Mouse (Mus musculus) left cerebral cortex, postnatal 36 days (tissue): ENCODE measurements at regions not wholly inside any gene's neighbourhood (a gene's known extent, or its start where the extent isn't known, plus 50 kb on each side); places are given as distances from the start of the nearest gene placed in this dataset.
"Not testable (repeated sequence)": the region's sequence is repeated elsewhere in the genome, so short reads cannot be mapped to it uniquely, and the experiment has no call there.

ENCODE experiments used
- DNase-seq, 2 experiments: peaks; one replicate each; pipeline ENCODE4 v3.0.0; 2021 to 2022; ENCODE audit warnings: low spot score in 2 of 2, mixed read lengths in 1 of 2
- intact Hi-C: fragments of 180-260 bp; cut with DNase I; formaldehyde crosslinking; loops from one replicate; pipeline ENCODE4 v1.15.1; 2025

DNA sequence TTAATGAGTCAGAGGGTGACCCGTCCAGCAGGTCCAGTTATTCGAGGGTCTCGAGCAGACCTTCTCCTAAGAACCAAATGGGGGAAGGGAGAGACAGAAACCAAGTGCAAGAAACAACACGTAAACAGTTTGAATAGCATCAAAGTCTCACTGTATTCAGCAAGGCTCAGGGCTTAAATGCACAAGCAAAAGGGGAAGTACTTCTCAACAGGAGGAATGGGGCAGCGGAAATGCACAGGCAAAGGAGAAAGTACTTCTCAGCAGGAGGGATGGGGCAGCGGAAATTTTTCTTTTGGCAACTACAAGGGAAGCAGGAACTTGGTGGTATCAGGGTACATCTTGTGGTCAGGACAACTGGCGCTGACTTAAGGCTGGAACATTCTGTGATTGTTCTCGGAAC, 330.6 kb downstream of the 9430069I07Rik start:
- DNase-seq, intact Hi-C loops: not testable (repeated sequence)

GRCm38 (mm10) chr15:34025396-34025795, 332.3 kb downstream of the 9430069I07Rik start:
- no peak for DNase-seq

GRCm38 (mm10) chr15:34021857-34022256, 335.8 kb downstream of the 9430069I07Rik start:
- DNase-seq = peak; percentile 64 to 74
- intact Hi-C loops = no loop called here

More at GRCm38 (mm10) chr15:34025396-34025795, 332.3 kb downstream of the 9430069I07Rik start:
- intact Hi-C loops = no loop called here

GRCm38 (mm10) chr15:34016397-34017156, 341.1 kb downstream of the 9430069I07Rik start:
- intact Hi-C loops = no loop called here
- DNase-seq = peak in 1 of 2 experiments; percentile 10

DNA sequence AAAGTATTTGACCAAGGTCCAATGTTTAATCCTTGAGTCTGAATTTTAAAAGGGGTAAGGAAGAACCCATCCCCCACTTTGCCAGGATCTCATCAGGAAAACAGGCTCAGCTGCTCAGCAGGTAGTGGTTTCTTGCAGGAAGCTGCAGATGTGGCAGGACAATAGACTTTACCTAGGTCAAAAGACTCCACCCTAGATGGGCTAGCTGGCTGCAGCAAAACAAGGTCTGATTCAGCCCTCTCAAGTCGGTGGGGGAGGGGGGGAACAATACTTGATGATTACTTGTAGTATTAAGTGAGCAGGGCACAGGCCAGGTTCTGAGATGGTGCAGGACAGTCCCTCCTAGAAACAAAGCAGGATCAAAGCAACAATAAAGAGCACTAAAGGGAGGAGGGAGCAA, 349.1 kb downstream of the 9430069I07Rik start:
- intact Hi-C loops = no loop called here
- DNase-seq = no peak

GRCm38 (mm10) chr15:33992383-33992782, 365.3 kb downstream of the 9430069I07Rik start:
- peak; percentile 4 to 14 for DNase-seq

GRCm38 (mm10) chr15:33975077-33975476, 382.6 kb downstream of the 9430069I07Rik start:
- no peak for DNase-seq
- intact Hi-C loops = loop anchor here (10.0 kb wide), 1 partner anchor 1200 kb away; no protein-coding TSS in a partner anchor

More at GRCm38 (mm10) chr15:33992383-33992782, 365.3 kb downstream of the 9430069I07Rik start:
- intact Hi-C loops = no loop called here

GRCm38 (mm10) chr15:33973466-33973865, 384.2 kb downstream of the 9430069I07Rik start:
- intact Hi-C loops = loop anchor here (10.0 kb wide), 1 partner anchor 1199 kb away; no protein-coding TSS in a partner anchor
- DNase-seq = no peak

GRCm38 (mm10) chr15:33969409-33969808, 388.3 kb downstream of the 9430069I07Rik start:
- DNase-seq = no peak
- intact Hi-C loops = no loop called here

DNA sequence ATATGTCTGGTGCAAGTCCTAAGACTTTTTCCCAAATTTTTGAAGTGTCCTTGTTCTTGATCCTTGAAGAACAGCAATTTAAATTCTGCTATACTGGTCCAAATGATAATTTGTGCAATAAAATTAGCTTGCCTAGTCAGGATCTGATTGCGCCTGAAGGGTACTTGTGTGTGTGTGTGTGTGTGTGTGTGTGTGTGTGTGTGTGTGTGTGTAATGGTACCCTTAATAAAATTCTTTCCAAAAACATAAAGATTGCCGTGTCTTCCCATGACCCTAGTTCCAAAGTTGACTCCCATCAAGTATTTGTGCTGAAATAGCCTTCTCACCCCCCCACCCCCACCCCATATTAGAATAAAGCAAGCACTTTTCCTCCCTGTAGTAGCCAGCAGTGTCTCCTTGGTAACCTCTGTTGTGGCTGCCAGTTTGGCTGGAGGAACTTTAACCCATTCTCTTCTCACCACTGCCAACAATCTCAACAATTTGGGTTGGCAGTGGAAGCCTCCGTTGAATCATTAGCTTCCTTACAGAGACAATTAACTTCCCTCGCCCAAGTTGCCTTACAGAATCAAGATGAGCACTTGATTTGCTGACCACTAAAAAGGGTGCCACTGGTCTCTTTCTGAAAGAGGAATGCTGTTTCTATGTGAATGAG, 422.5 kb downstream of the 9430069I07Rik start:
- no peak for DNase-seq

DNA sequence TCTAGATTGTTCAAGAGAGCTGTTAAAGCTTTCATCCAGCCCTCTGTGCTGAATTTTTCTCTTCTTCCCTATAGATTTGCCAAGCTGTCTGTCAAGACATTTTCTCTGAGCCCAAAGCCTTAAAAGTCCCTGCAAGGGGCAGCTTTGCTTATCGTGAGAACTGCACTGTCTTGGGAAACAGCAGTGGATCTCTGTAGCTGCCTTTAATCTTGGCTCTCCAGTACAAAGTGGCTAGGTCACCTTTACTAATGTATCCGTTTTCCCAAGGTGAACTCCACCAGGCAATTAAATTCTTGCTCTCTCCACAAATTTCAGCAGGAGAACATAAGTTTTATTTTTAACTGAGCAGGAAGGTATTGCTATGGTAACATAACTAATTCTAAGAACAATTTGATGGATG, 431.2 kb downstream of the 9430069I07Rik start:
- DNase-seq = no peak
- intact Hi-C loops = no loop called here

More for the DNA sequence above, 422.5 kb downstream of the 9430069I07Rik start:
- intact Hi-C loops = no loop called here

DNA sequence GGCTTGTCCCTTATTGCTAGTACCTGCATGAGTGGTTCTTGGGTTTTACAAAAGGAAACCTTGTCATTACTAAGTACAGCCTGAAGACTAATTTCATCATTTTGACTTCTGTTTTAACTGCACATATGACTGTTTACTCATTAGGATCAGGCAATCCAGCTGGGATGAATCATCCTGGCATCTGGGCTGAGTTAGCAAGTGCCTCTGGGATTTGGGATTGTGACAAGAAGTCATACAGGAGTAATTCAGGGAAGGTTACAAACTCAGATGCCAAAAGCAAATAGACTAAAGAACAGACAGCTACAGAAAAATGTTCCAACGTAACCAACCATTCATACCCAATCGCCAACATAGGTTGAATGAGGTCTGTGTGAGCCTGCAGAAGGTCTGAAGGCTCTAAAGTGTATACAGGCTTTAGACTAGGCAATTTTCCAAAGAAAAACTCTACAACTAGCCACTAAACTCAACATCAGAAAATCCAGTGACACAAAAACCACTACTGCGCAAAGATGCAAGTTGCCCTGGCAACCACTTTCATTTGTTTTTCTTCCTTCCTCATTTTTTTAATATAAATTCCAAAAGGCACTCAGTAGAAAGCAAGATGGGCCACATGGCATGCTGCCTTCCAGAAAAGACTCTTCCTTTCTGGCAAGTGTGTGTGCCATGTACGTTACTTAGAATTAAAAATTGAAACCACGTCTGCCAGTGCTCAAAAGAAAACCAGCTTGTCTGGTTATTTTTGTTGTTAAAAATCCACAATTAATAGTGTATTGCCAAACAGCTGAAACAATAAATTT, 433.4 kb downstream of the 9430069I07Rik start:
- intact Hi-C loops = no loop called here
- peak in 1 of 2 experiments; percentile 9 for DNase-seq

- intact Hi-C loops = no loop called here
These were observed 442.8 kb downstream of the 9430069I07Rik start for GRCm38 (mm10) chr15:33914891-33915290.

DNA sequence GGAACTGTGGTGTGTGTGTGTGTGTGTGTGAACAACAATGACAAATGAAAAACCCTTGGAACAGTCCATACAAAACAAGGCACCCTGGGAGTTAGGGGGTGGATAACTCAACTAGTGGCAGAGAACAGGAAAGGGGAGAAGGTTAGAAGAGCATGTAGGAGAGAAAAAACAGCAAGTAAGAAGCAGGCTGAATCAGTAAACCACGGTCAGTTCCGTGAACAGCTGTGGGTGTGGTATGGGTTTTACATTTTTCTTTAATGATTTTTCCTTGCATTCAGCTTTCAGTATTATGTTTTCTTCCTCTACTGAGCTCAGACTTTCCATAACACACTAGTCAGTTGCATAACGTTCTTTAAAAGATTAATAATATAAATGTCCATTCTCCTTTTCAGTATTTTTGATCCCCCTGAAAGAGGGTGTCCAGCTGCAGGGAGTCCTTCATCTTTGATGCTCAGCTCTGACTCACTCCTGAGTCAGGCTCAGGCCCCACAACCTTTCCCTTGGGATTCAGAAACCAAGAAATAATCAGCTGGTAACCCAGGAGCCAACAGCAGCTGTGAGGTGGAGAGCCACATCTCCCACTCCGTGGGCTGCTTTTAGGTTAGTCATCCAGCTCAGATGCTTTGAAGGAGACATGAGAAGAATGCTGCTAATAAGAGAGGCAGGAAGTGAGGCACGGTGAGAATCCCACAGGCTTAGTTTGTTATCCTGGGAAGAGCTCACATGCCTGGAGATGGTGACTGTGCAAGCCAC, 450.8 kb downstream of the 9430069I07Rik start:
- intact Hi-C loops = no loop called here
- DNase-seq = peak; percentile 36 to 37

More at GRCm38 (mm10) chr15:33914891-33915290, 442.8 kb downstream of the 9430069I07Rik start:
- no peak for DNase-seq

DNA sequence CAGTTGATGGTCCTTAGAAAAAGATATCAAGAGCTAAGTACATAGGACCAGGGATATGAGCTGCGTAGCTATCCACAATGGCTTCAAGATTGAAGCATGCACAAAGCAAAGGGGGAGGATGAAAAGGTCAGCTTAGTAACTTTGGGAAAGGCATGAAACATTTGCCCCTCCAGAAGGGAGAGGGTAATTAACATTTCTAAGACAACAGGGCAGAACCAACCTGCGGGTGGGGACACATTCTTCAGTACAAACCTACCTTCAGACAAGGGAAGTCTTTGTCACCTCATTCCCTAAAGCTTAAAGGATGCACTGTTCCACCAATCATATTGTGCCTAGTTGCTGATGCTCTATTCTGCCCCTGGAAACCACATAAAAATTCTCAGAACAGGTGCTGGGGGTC, 461.6 kb downstream of the 9430069I07Rik start:
- no peak for DNase-seq

GRCm38 (mm10) chr15:33890606-33891005, 467.1 kb downstream of the 9430069I07Rik start:
- no peak for DNase-seq
- intact Hi-C loops = no loop called here

More for the DNA sequence above, 461.6 kb downstream of the 9430069I07Rik start:
- intact Hi-C loops = no loop called here

- intact Hi-C loops = no loop called here
- DNase-seq = no peak
These were observed 468.8 kb downstream of the 9430069I07Rik start for GRCm38 (mm10) chr15:33888865-33889368.

GRCm38 (mm10) chr15:33862224-33862752, 495.4 kb downstream of the 9430069I07Rik start:
- intact Hi-C loops = no loop called here
- DNase-seq = no peak
